Mouse (Mus musculus) CH12.LX (cell line): ENCODE results near the gene G3bp2. TPM values are rescaled to one million over a fixed set of nuclear protein-coding genes. Genes with fewer than 3 reads are reported as not detected.

ENCODE experiments used
- DNase-seq: peaks from one replicate; pipeline ENCODE4 v3.0.0-alpha.2; 2013; ENCODE audit errors: extremely low read depth
- H3K27ac ChIP-seq: 2 replicates; pipeline ENCODE4 v1.5.1; 2012; ENCODE audit warnings: low read depth, mild to moderate bottlenecking, control low read depth, moderate library complexity; ENCODE audit not compliant: insufficient read depth
- H3K27me3 ChIP-seq: replicated peaks from 2 replicates; pipeline ENCODE3; 2012; ENCODE audit warnings: inconsistent platforms
- H3K36me3 ChIP-seq, 2 experiments: replicated peaks in 1 of 2; 2 replicates each; pipeline versions ENCODE3 to v1.6.1; 2012; ENCODE audit warnings: inconsistent platforms in 1 of 2, low read length in 1 of 2, mild to moderate bottlenecking in 1 of 2, mixed read lengths in 1 of 2, moderate library complexity in 1 of 2; ENCODE audit not compliant: control insufficient read depth in 1 of 2, insufficient read depth in 1 of 2
- H3K4me1 ChIP-seq, 2 experiments: 2 replicates each; pipeline ENCODE4 v1.6.1; 2012; ENCODE audit warnings: inconsistent platforms in 1 of 2, moderate library complexity in 1 of 2; ENCODE audit not compliant: insufficient read depth in 2 of 2, control insufficient read depth in 1 of 2
- H3K4me2 ChIP-seq: 2 replicates; pipeline ENCODE4 v1.6.1; 2012; ENCODE audit warnings: low read depth, mild to moderate bottlenecking, control low read depth; ENCODE audit not compliant: poor library complexity, insufficient read depth, severe bottlenecking
- H3K4me3 ChIP-seq, 3 experiments: fragments of 150-350 bp in 1 of 3; sonication (generic) in 1 of 3; replicated peaks in 1 of 3; 2 replicates each; pipeline versions ENCODE3 to v1.5.1; 2011 to 2012; ENCODE audit warnings: low read depth in 2 of 3, low read length in 2 of 3, mild to moderate bottlenecking in 2 of 3, moderate library complexity in 2 of 3, control low read depth in 1 of 3, improper control_type of control experiment in 1 of 3, inconsistent platforms in 1 of 3, mixed read lengths in 1 of 3; ENCODE audit not compliant: poor library complexity in 1 of 3
- H3K79me2 ChIP-seq: replicated peaks from 2 replicates; pipeline ENCODE4 v1.6.1; 2012; ENCODE audit warnings: mild to moderate bottlenecking, moderate library complexity; ENCODE audit not compliant: control insufficient read depth, poor library complexity, insufficient read depth, severe bottlenecking; ENCODE audit errors: extremely low read depth
- H3K9ac ChIP-seq: 2 replicates; pipeline ENCODE4 v1.6.1; 2012; ENCODE audit warnings: low read depth, mild to moderate bottlenecking, control low read depth, moderate library complexity; ENCODE audit not compliant: insufficient read depth
- H3K9me3 ChIP-seq: replicated peaks from 2 replicates; pipeline ENCODE3; 2012; ENCODE audit warnings: low read length, inconsistent platforms, mixed read lengths
- CHD2 ChIP-seq: IDR thresholded peaks from 2 replicates; pipeline ENCODE4 v1.6.1; 2011; ENCODE audit warnings: low read length, improper control_type of control experiment
- CTCF ChIP-seq, 2 experiments: IDR thresholded peaks in 1 of 2; conservative IDR thresholded peaks in 1 of 2; 2 replicates each; pipeline ENCODE4 v1.5.1; 2011 to 2012; ENCODE audit warnings: low read depth in 2 of 2, low read length in 2 of 2, improper control_type of control experiment in 1 of 2, inconsistent platforms in 1 of 2, mild to moderate bottlenecking in 1 of 2, moderate library complexity in 1 of 2
- ELF1 ChIP-seq: IDR thresholded peaks from 2 replicates; pipeline ENCODE4 v1.6.1; 2014; ENCODE audit warnings: low read depth, mild to moderate bottlenecking, inconsistent platforms, low read length, improper control_type of control experiment
- ETS1 ChIP-seq: conservative IDR thresholded peaks from 2 replicates; pipeline ENCODE4 v1.6.1; 2012; ENCODE audit warnings: low read depth, mild to moderate bottlenecking, inconsistent platforms, low read length, improper control_type of control experiment, moderate library complexity
- GABPA ChIP-seq: IDR thresholded peaks from 2 replicates; pipeline ENCODE4 v1.6.1; 2012; ENCODE audit warnings: low read depth, low read length, improper control_type of control experiment, inconsistent platforms; ENCODE audit not compliant: insufficient replicate concordance
- HCFC1 ChIP-seq: IDR thresholded peaks from 2 replicates; pipeline ENCODE4 v1.6.1; 2012; ENCODE audit warnings: low read depth, mild to moderate bottlenecking, inconsistent platforms, low read length, improper control_type of control experiment
- JUN ChIP-seq: IDR thresholded peaks from 2 replicates; pipeline ENCODE4 v1.6.1; 2011; ENCODE audit warnings: low read depth, mild to moderate bottlenecking, low read length, improper control_type of control experiment, moderate library complexity; ENCODE audit not compliant: insufficient read depth
- MAFK ChIP-seq: IDR thresholded peaks from 2 replicates; pipeline ENCODE4 v1.6.1; 2011; ENCODE audit warnings: low read length, improper control_type of control experiment; ENCODE audit not compliant: insufficient replicate concordance
- MYC ChIP-seq: IDR thresholded peaks from 2 replicates; pipeline ENCODE4 v1.6.1; 2011; ENCODE audit warnings: low read depth, mild to moderate bottlenecking, improper control_type of control experiment, low read length
- PAX5 ChIP-seq: IDR thresholded peaks from 2 replicates; pipeline ENCODE4 v1.6.1; 2012; ENCODE audit warnings: low read length, inconsistent platforms, mixed read lengths
- POLR2AphosphoS2 ChIP-seq: IDR thresholded peaks from 2 replicates; pipeline ENCODE4 v1.6.1; 2011; ENCODE audit warnings: low read depth, low read length, improper control_type of control experiment
- RCOR1 ChIP-seq: conservative IDR thresholded peaks from 2 replicates; pipeline ENCODE4 v1.6.1; 2012; ENCODE audit warnings: low read depth, mild to moderate bottlenecking, inconsistent platforms, low read length, improper control_type of control experiment
- SMC3 ChIP-seq: IDR thresholded peaks from 2 replicates; pipeline ENCODE4 v1.6.1; 2011; ENCODE audit warnings: low read depth, low read length, improper control_type of control experiment
- UBTF ChIP-seq: IDR thresholded peaks from 2 replicates; pipeline ENCODE4 v1.6.1; 2012; ENCODE audit warnings: low read depth, mild to moderate bottlenecking, inconsistent platforms, low read length, improper control_type of control experiment, moderate library complexity
- ZC3H11A ChIP-seq: IDR thresholded peaks from 2 replicates; pipeline ENCODE4 v1.6.1; 2012; ENCODE audit warnings: low read depth, mild to moderate bottlenecking, inconsistent platforms, low read length, improper control_type of control experiment
- ZKSCAN1 ChIP-seq: IDR thresholded peaks from 2 replicates; pipeline ENCODE4 v1.6.1; 2012; ENCODE audit warnings: low read depth, inconsistent platforms, low read length, improper control_type of control experiment, borderline replicate concordance
- ZMIZ1 ChIP-seq: IDR thresholded peaks from 2 replicates; pipeline ENCODE4 v1.6.1; 2012; ENCODE audit warnings: low read depth, mild to moderate bottlenecking, inconsistent platforms, low read length, improper control_type of control experiment
- dilution Hi-C: fragments of 300-500 bp; cut with MboI; formaldehyde crosslinking; loops from 2 replicates; pipeline ENCODE4 v1.14.3; 2020; ENCODE audit warnings: low sequenced_read_pairs; ENCODE audit not compliant: extremely low pct_unique_long_range_greater_than_20kb, extremely low pct_ligation_motif_present
- in situ Hi-C: fragments of 300-500 bp; cut with MboI; formaldehyde crosslinking; loops from 3 replicates; pipeline ENCODE4 v1.14.3; 2019; ENCODE audit warnings: low sequenced_read_pairs, low pct_ligation_motif_present, low pct_unique_long_range_greater_than_20kb, mixed read lengths
- polyA plus RNA-seq: library from polyadenylated mRNA; unstranded; fragments of >175 nt; gene quantifications from 2 replicates; pipeline ENCODE4 v1.2.1, GENCODE M21; 2012; ENCODE audit warnings: low read depth; ENCODE audit not compliant: insufficient read length
- total RNA-seq, 2 experiments: library from RNA; depleted of rRNA; stranded (reverse); fragments of 300-350 nt in 1 of 2; fragments of >200 nt in 1 of 2; gene quantifications; 2 replicates each; pipeline ENCODE4 v1.2.3; 2012 to 2014

Gene G3bp2
- total and polyA plus RNA-seq, 3 experiments: 38.8 to 114 (median 99.7) TPM

DNA sequence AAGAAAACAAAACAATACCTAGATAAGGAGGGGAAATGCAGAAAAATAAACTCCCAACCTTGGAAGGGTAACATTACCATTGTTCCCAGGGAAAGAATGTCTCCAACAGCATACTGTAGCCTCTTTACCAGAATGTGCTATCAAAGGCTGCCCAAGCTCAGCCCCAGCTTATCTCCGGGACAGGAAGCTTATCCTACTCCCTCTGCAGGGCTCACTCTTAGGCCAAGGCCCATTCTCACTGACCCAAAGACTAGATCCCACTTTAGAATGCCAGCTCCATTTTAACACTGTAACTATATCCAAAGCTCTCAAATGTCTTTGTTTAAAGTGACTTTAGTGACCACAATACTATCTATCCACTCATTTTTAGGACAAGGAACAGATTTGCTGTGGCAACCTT, 4.2 kb downstream of the G3bp2 start:
- Histone ChIP-seq H3K27ac (no peak overlapping the region), H3K4me1 (peaks cover 4 to 38% of the 10 kb centered on the region in 2 experiments; a peak in 3 of 4 replicates), H3K27me3 (no peaks in the 10 kb centered on the region), H3K36me3 (peaks cover 0 to 27% of the 10 kb centered on the region in 2 experiments), H3K4me3 (no peak overlapping the region), H3K9ac (no peak overlapping the region), H3K9me3 (no peaks in the 10 kb centered on the region), H3K79me2 (peaks cover 82% of the 10 kb centered on the region), H3K4me2 (no peak overlapping the region)
- in situ Hi-C loops: no loop called here
- dilution Hi-C loops: no loop called here
- no peak for DNase-seq
- no peak for TF ChIP-seq RCOR1
- TF ChIP-seq, all 38 proteins: peak for 0

DNA sequence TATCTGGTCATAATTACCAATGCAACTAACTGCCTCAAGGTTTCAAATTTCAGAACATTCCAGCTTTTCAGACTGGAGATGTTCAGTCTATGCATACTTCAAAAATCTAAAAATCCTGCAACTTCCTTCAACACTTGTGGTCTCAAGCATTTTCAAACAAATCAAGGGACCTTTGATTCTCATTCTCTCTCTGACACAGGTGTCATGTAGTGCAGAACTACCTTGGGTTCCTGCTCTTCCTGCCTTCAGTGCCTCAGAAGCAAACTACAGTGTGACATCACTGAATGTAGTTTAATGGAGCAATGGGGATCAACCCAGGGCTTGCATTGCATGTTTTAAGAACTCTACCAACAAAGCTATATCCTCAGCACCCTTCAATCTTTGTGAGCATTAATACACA, 4.8 kb downstream of the G3bp2 start:
- no peak overlapping the region for H3K27ac ChIP-seq
- H3K9me3 ChIP-seq: no peaks in the 10 kb centered on the region
- no peak for DNase-seq
- no peak overlapping the region for H3K9ac ChIP-seq
- H3K4me1 ChIP-seq: peaks cover 4 to 36% of the 10 kb centered on the region in 2 experiments; a peak in 3 of 4 replicates
- H3K79me2 ChIP-seq: peaks cover 87% of the 10 kb centered on the region
- H3K27me3 ChIP-seq: no peaks in the 10 kb centered on the region
- H3K4me3 ChIP-seq: no peak overlapping the region
- no peak overlapping the region for H3K4me2 ChIP-seq
- dilution Hi-C loops: no loop called here
- H3K36me3 ChIP-seq: peaks cover 0 to 31% of the 10 kb centered on the region in 2 experiments
- in situ Hi-C loops: no loop called here
- TF ChIP-seq MYC: no peak

DNA sequence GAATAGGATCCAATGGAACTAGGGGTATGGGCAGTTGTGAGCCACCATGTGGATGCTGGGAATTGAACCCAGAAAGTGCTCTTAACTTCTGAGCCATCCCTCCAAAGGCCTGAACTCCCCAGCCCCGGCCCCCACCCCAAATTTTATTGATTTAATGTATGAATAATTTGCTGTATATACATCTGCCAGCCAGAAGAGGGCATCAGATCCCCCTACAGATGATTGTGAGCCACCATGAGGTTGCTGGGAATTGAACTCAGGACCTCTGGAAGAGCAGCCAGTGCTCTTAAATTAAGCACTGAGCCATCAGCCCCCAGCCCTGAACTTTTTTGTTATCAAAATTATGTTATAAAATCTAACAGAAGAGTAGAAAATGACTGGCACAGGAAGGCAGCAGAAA, 7.2 kb downstream of the G3bp2 start:
- no peak for DNase-seq
- H3K9me3 ChIP-seq: no peaks in the 10 kb centered on the region
- H3K4me1 ChIP-seq: peaks cover under 1 to 27% of the 10 kb centered on the region in 2 experiments; a peak in 3 of 4 replicates
- peaks cover 95% of the 10 kb centered on the region for H3K79me2 ChIP-seq
- no peak overlapping the region for H3K27ac ChIP-seq
- in situ Hi-C loops: no loop called here
- H3K4me2 ChIP-seq: no peak overlapping the region
- no peaks in the 10 kb centered on the region for H3K27me3 ChIP-seq
- TF ChIP-seq GABPA (no peak), CTCF (conservative IDR thresholded peaks at IDR 0.05 in 1 of 2, IDR thresholded peaks at IDR 0.05 in 1 of 2; ENCODE audit: low read depth in 2 of 2, low read length in 2 of 2) (peak in 1 of 2 experiments; percentile 35; a peak in 2 of 4 replicates), MAFK (no peak), UBTF (no peak)
- no peak overlapping the region for H3K9ac ChIP-seq
- no peak overlapping the region for H3K4me3 ChIP-seq
- dilution Hi-C loops: no loop called here
- peaks cover 12 to 52% of the 10 kb centered on the region in 2 experiments for H3K36me3 ChIP-seq

DNA sequence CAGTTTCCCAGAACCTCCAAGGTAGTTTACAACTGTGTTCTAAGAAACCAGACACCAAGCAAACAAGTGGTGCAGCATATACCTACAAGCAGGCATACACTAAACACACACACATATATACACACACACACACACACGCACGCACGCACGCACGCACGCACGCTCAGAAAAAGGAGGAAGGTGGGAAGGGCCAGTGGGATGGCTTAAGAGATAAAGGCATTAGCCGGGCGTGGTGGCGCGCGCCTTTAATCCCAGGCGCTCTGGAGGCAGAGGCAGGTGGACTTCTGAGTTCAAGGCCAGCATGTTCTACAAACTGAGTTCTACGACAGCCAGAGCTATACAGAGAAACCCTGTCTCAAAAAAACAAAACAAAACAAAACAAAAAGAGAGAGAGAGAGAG, 9.5 kb downstream of the G3bp2 start:
- no peak for DNase-seq
- Histone ChIP-seq H3K79me2 (peaks cover 81% of the 10 kb centered on the region), H3K9me3 (no peaks in the 10 kb centered on the region), H3K4me1 (peaks cover 0 to 8% of the 10 kb centered on the region in 2 experiments; a peak in 2 of 4 replicates), H3K4me2 (no peak overlapping the region), H3K4me3 (no peak overlapping the region), H3K27ac (no peak overlapping the region), H3K9ac (no peak overlapping the region), H3K36me3 (peaks cover 14 to 59% of the 10 kb centered on the region in 2 experiments), H3K27me3 (no peaks in the 10 kb centered on the region)
- in situ Hi-C loops (no loop called here), dilution Hi-C loops (no loop called here)
- TF ChIP-seq SMC3 (no peak), POLR2AphosphoS2 (no peak), ZKSCAN1 (no peak), CHD2 (no peak), ELF1 (no peak), JUN (no peak), PAX5 (no peak), HCFC1 (no peak), ETS1 (no peak), ZC3H11A (no peak), ZMIZ1 (no peak)
